Mouse (Mus musculus) thymus, postnatal 25 days (tissue): Measurements from ENCODE around the gene Ly6g6c.

Experiments
- DNase-seq: peaks from one replicate; pipeline ENCODE4 v3.0.0; 2022

The Ly6g6c gene

GRCm38 (mm10) chr17:35064951-35065947, at the start of gene Ly6g6c:
Ly6g6c (plus strand) TSS chr17:35065388.
- no peak for DNase-seq

GRCm38 (mm10) chr17:35016376-35016775, 48.8 kb upstream of the Ly6g6c start, which contains the start of gene Vwa7:
Vwa7 (plus strand) TSS chr17:35016579.
- DNase-seq: no peak

GRCm38 (mm10) chr17:35016791-35017705, 48.1 kb upstream of the Ly6g6c start:
- DNase-seq: no peak

GRCm38 (mm10) chr17:35017706-35018030, 47.5 kb upstream of the Ly6g6c start:
- DNase-seq: no peak

- no peak for DNase-seq
Measured at GRCm38 (mm10) chr17:35018171-35018570, 47.0 kb upstream of the Ly6g6c start.

- no peak for DNase-seq
Measured at GRCm38 (mm10) chr17:35019894-35020293, 45.3 kb upstream of the Ly6g6c start.

- no peak for DNase-seq
Measured at GRCm38 (mm10) chr17:35020551-35020950, 44.6 kb upstream of the Ly6g6c start.

- DNase-seq: peak; percentile 92
Measured at GRCm38 (mm10) chr17:35021163-35021808, 43.9 kb upstream of the Ly6g6c start.

- no peak for DNase-seq
Measured at GRCm38 (mm10) chr17:35021842-35022477, 43.2 kb upstream of the Ly6g6c start.

GRCm38 (mm10) chr17:35022541-35023060, 42.6 kb upstream of the Ly6g6c start:
- DNase-seq: no peak

- DNase-seq: no peak
Measured at GRCm38 (mm10) chr17:35023221-35023620, 42.0 kb upstream of the Ly6g6c start.

- DNase-seq: no peak
Measured at GRCm38 (mm10) chr17:35023756-35024155, 41.4 kb upstream of the Ly6g6c start.

- DNase-seq: no peak
Measured at GRCm38 (mm10) chr17:35024261-35024660, 40.9 kb upstream of the Ly6g6c start.

GRCm38 (mm10) chr17:35024691-35025488, 40.3 kb upstream of the Ly6g6c start:
- DNase-seq: no peak

GRCm38 (mm10) chr17:35026206-35026605, 39.0 kb upstream of the Ly6g6c start:
- DNase-seq: no peak

GRCm38 (mm10) chr17:35027277-35028068, 37.7 kb upstream of the Ly6g6c start, which contains the start of gene Sapcd1:
Sapcd1 (minus strand) TSS chr17:35028016.
- peak; percentile 35 for DNase-seq

GRCm38 (mm10) chr17:35028315-35028714, 36.9 kb upstream of the Ly6g6c start:
- no peak for DNase-seq

GRCm38 (mm10) chr17:35029691-35030532, 35.3 kb upstream of the Ly6g6c start:
- DNase-seq: peak; percentile 55

- no peak for DNase-seq
Measured at GRCm38 (mm10) chr17:35031272-35031671, 33.9 kb upstream of the Ly6g6c start.
